Mouse (Mus musculus): ENCODE data around the gene Gm867. TPM values are rescaled to one million over a fixed set of nuclear protein-coding genes. Genes with fewer than 3 reads are reported as not detected.

Gene Gm867
- polyA plus RNA-seq (2012; rRNA removed) = 1.1 and 1.3 TPM in 2 replicates

- Histone ChIP-seq H3K4me1 (ENCODE audit: control insufficient read depth, insufficient read depth, low read length) (peaks cover 3% of the 10 kb centered on the region; the same call in 1 of the 2 replicates), H3K27ac (ENCODE audit: control insufficient read depth, insufficient read depth, low read depth, low read length) (no peak within 1 kb of the TSS), H3K36me3 (ENCODE audit: control insufficient read depth, insufficient read depth, low read length) (no peaks in the 10 kb centered on the region), H3K4me3 (ENCODE audit: control insufficient read depth, low read depth, low read length) (no peak within 1 kb of the TSS), H3K27me3 (ENCODE audit: control insufficient read depth, insufficient read depth, low read length) (no peaks in the 10 kb centered on the region)
- TF ChIP-seq CTCF (IDR thresholded peaks at IDR 0.05; ENCODE audit: control insufficient read depth, insufficient read depth, insufficient replicate concordance, low read depth, low read length) (no peak), POLR2A (IDR thresholded peaks at IDR 0.05; ENCODE audit: control insufficient read depth, low read depth, low read length) (no peak)
These were observed at the start of gene Gm867 for GRCm38 (mm10) chr10:75940520-75940919. Gene Gm867, minus strand, starts transcription at chr10:75940672.

- Histone ChIP-seq H3K4me3 (ENCODE audit: control insufficient read depth, low read depth, low read length) (no peak overlapping the region), H3K4me1 (ENCODE audit: control insufficient read depth, insufficient read depth, low read length) (no peaks in the 10 kb centered on the region), H3K36me3 (ENCODE audit: control insufficient read depth, insufficient read depth, low read length) (no peaks in the 10 kb centered on the region; the same call in 1 of the 2 replicates), H3K27ac (ENCODE audit: control insufficient read depth, insufficient read depth, low read depth, low read length) (no peak overlapping the region), H3K27me3 (ENCODE audit: control insufficient read depth, insufficient read depth, low read length) (no peaks in the 10 kb centered on the region)
- TF ChIP-seq CTCF (IDR thresholded peaks at IDR 0.05; ENCODE audit: control insufficient read depth, insufficient read depth, insufficient replicate concordance, low read depth, low read length) (no peak), POLR2A (IDR thresholded peaks at IDR 0.05; ENCODE audit: control insufficient read depth, low read depth, low read length) (no peak)
These were observed 39.0 kb upstream of the Gm867 start for GRCm38 (mm10) chr10:75979432-75979831.

GRCm38 (mm10) chr10:75978835-75979157 is 38.3 kb upstream of the Gm867 start:
- H3K4me1 ChIP-seq (ENCODE audit: control insufficient read depth, insufficient read depth, low read length) = no peaks in the 10 kb centered on the region

GRCm38 (mm10) chr10:75978119-75978834 is 37.8 kb upstream of the Gm867 start:
- H3K27me3 ChIP-seq (ENCODE audit: control insufficient read depth, insufficient read depth, low read length) = no peaks in the 10 kb centered on the region

More at GRCm38 (mm10) chr10:75978835-75979157, 38.3 kb upstream of the Gm867 start:
- Histone ChIP-seq H3K4me3 (ENCODE audit: control insufficient read depth, low read depth, low read length) (no peak overlapping the region), H3K27me3 (ENCODE audit: control insufficient read depth, insufficient read depth, low read length) (no peaks in the 10 kb centered on the region), H3K27ac (ENCODE audit: control insufficient read depth, insufficient read depth, low read depth, low read length) (no peak overlapping the region), H3K36me3 (ENCODE audit: control insufficient read depth, insufficient read depth, low read length) (no peaks in the 10 kb centered on the region; the same call in 1 of the 2 replicates)
- TF ChIP-seq POLR2A (IDR thresholded peaks at IDR 0.05; ENCODE audit: control insufficient read depth, low read depth, low read length) (no peak), CTCF (IDR thresholded peaks at IDR 0.05; ENCODE audit: control insufficient read depth, insufficient read depth, insufficient replicate concordance, low read depth, low read length) (no peak)

GRCm38 (mm10) chr10:75975216-75975615 is 34.7 kb upstream of the Gm867 start:
- Histone ChIP-seq H3K4me3 (ENCODE audit: control insufficient read depth, low read depth, low read length) (no peak overlapping the region), H3K27ac (ENCODE audit: control insufficient read depth, insufficient read depth, low read depth, low read length) (no peak overlapping the region), H3K4me1 (ENCODE audit: control insufficient read depth, insufficient read depth, low read length) (no peaks in the 10 kb centered on the region), H3K27me3 (ENCODE audit: control insufficient read depth, insufficient read depth, low read length) (no peaks in the 10 kb centered on the region), H3K36me3 (ENCODE audit: control insufficient read depth, insufficient read depth, low read length) (no peaks in the 10 kb centered on the region; the same call in 1 of the 2 replicates)
- no peak for TF ChIP-seq POLR2A (IDR thresholded peaks at IDR 0.05; ENCODE audit: control insufficient read depth, low read depth, low read length)
- no peak for TF ChIP-seq CTCF (IDR thresholded peaks at IDR 0.05; ENCODE audit: control insufficient read depth, insufficient read depth, insufficient replicate concordance, low read depth, low read length)

More at GRCm38 (mm10) chr10:75978119-75978834, 37.8 kb upstream of the Gm867 start:
- no peaks in the 10 kb centered on the region; the same call in 1 of the 2 replicates for H3K36me3 ChIP-seq (ENCODE audit: control insufficient read depth, insufficient read depth, low read length)
- H3K27ac ChIP-seq (ENCODE audit: control insufficient read depth, insufficient read depth, low read depth, low read length) = no peak overlapping the region
- H3K4me3 ChIP-seq (ENCODE audit: control insufficient read depth, low read depth, low read length) = no peak overlapping the region
- no peak for TF ChIP-seq CTCF (IDR thresholded peaks at IDR 0.05; ENCODE audit: control insufficient read depth, insufficient read depth, insufficient replicate concordance, low read depth, low read length)
- no peak for TF ChIP-seq POLR2A (IDR thresholded peaks at IDR 0.05; ENCODE audit: control insufficient read depth, low read depth, low read length)
- H3K4me1 ChIP-seq (ENCODE audit: control insufficient read depth, insufficient read depth, low read length) = no peaks in the 10 kb centered on the region

GRCm38 (mm10) chr10:75973846-75974245 is 33.4 kb upstream of the Gm867 start:
- no peaks in the 10 kb centered on the region for H3K27me3 ChIP-seq (ENCODE audit: control insufficient read depth, insufficient read depth, low read length)
- H3K36me3 ChIP-seq (ENCODE audit: control insufficient read depth, insufficient read depth, low read length) = no peaks in the 10 kb centered on the region; the same call in 1 of the 2 replicates
- no peak overlapping the region for H3K27ac ChIP-seq (ENCODE audit: control insufficient read depth, insufficient read depth, low read depth, low read length)
- TF ChIP-seq POLR2A (IDR thresholded peaks at IDR 0.05; ENCODE audit: control insufficient read depth, low read depth, low read length) (no peak), CTCF (IDR thresholded peaks at IDR 0.05; ENCODE audit: control insufficient read depth, insufficient read depth, insufficient replicate concordance, low read depth, low read length) (no peak)
- H3K4me1 ChIP-seq (ENCODE audit: control insufficient read depth, insufficient read depth, low read length) = no peaks in the 10 kb centered on the region; the same call in 1 of the 2 replicates
- no peak overlapping the region for H3K4me3 ChIP-seq (ENCODE audit: control insufficient read depth, low read depth, low read length)

- no peak for TF ChIP-seq CTCF (IDR thresholded peaks at IDR 0.05; ENCODE audit: control insufficient read depth, insufficient read depth, insufficient replicate concordance, low read depth, low read length)
- peak; percentile 51; the same call in 1 of the 2 replicates for TF ChIP-seq POLR2A (IDR thresholded peaks at IDR 0.05; ENCODE audit: control insufficient read depth, low read depth, low read length)
- H3K36me3 ChIP-seq (ENCODE audit: control insufficient read depth, insufficient read depth, low read length) = no peaks in the 10 kb centered on the region
- peak within 1 kb of the TSS; percentile 88 for H3K4me3 ChIP-seq (ENCODE audit: control insufficient read depth, low read depth, low read length)
- H3K27ac ChIP-seq (ENCODE audit: control insufficient read depth, insufficient read depth, low read depth, low read length) = peak within 1 kb of the TSS; percentile 75
- H3K27me3 ChIP-seq (ENCODE audit: control insufficient read depth, insufficient read depth, low read length) = no peaks in the 10 kb centered on the region
- peaks cover 24% of the 10 kb centered on the region for H3K4me1 ChIP-seq (ENCODE audit: control insufficient read depth, insufficient read depth, low read length)
These were observed 13.9 kb upstream of the Gm867 start, which contains the start of gene Gm5134 for GRCm38 (mm10) chr10:75954381-75954811. Gene Gm5134, plus strand, starts transcription at chr10:75954514.

All from testis, adult 2 months (tissue).